Mouse (Mus musculus): ENCODE results near the gene Tmem273. TPM values are rescaled to one million over a fixed set of nuclear protein-coding genes. Genes with fewer than 3 reads are reported as not detected.

The Tmem273 gene
- polyA plus RNA-seq, 1 experiment from 2014 or later = 0.82 TPM

GRCm38 (mm10) chr14:32842052-32842451 lies 56.3 kb downstream of the Tmem273 start:
- Histone ChIP-seq H3K4me3 (ENCODE audit: low read length) (no peak overlapping the region), H3K4me2 (ENCODE audit: low read depth, low read length) (no peak overlapping the region), H3K27ac (ENCODE audit: low read length) (no peak overlapping the region), H3K36me3 (ENCODE audit: control insufficient read depth, insufficient read depth, low read length) (no peaks in the 10 kb centered on the region), H3K27me3 (ENCODE audit: control insufficient read depth, insufficient read depth, low read depth, low read length) (no peaks in the 10 kb centered on the region), H3K4me1 (replicated peaks; ENCODE audit: control insufficient read depth, insufficient read depth, low read length) (no peaks in the 10 kb centered on the region; the same call in 1 of the 2 replicates), H3K9me3 (ENCODE audit: control insufficient read depth, low read length) (no peaks in the 10 kb centered on the region), H3K9ac (ENCODE audit: low read length) (no peak overlapping the region)
- no peak for ATAC-seq (ENCODE audit: low read depth)

GRCm38 (mm10) chr14:32854059-32854458 lies 68.3 kb downstream of the Tmem273 start:
- 78% methylated on average over 4 of the region's 4 CpGs for WGBS
- peaks cover 2% of the 10 kb centered on the region; the same call in 1 of the 2 replicates for H3K27me3 ChIP-seq (ENCODE audit: control insufficient read depth, insufficient read depth, low read depth, low read length)
- no peak overlapping the region for H3K9ac ChIP-seq (ENCODE audit: low read length)
- H3K4me1 ChIP-seq (replicated peaks; ENCODE audit: control insufficient read depth, insufficient read depth, low read length) = peaks cover 3% of the 10 kb centered on the region; the same call in 1 of the 2 replicates
- no peak overlapping the region for H3K4me2 ChIP-seq (ENCODE audit: low read depth, low read length)
- ATAC-seq (ENCODE audit: low read depth) = no peak
- H3K36me3 ChIP-seq (ENCODE audit: control insufficient read depth, insufficient read depth, low read length) = no peaks in the 10 kb centered on the region
- H3K27ac ChIP-seq (ENCODE audit: low read length) = no peak overlapping the region
- no peak overlapping the region for H3K4me3 ChIP-seq (ENCODE audit: low read length)
- H3K9me3 ChIP-seq (ENCODE audit: control insufficient read depth, low read length) = no peaks in the 10 kb centered on the region

GRCm38 (mm10) chr14:32856246-32856645 lies 70.5 kb downstream of the Tmem273 start:
- peak overlapping the region; percentile 64 for H3K4me3 ChIP-seq (ENCODE audit: low read length)
- H3K27ac ChIP-seq (ENCODE audit: low read length) = peak overlapping the region; percentile 42
- peak overlapping the region; percentile 67 for H3K4me2 ChIP-seq (ENCODE audit: low read depth, low read length)
- no peak for ATAC-seq (ENCODE audit: low read depth)
- H3K4me1 ChIP-seq (replicated peaks; ENCODE audit: control insufficient read depth, insufficient read depth, low read length) = peaks cover 14% of the 10 kb centered on the region
- H3K9ac ChIP-seq (ENCODE audit: low read length) = peak overlapping the region; percentile 82; the same call in 1 of the 2 replicates
- no peaks in the 10 kb centered on the region for H3K9me3 ChIP-seq (ENCODE audit: control insufficient read depth, low read length)
- peaks cover 2% of the 10 kb centered on the region; the same call in 1 of the 2 replicates for H3K27me3 ChIP-seq (ENCODE audit: control insufficient read depth, insufficient read depth, low read depth, low read length)
- 28% methylated on average over 5 of the region's 5 CpGs for WGBS
- H3K36me3 ChIP-seq (ENCODE audit: control insufficient read depth, insufficient read depth, low read length) = no peaks in the 10 kb centered on the region

- WGBS = under 1% methylated on average over 58 of the region's 68 CpGs
- peak within 1 kb of the TSS; percentile 82 for H3K9ac ChIP-seq (ENCODE audit: low read length)
Observed at GRCm38 (mm10) chr14:32856681-32857328, 71.0 kb downstream of the Tmem273 start, which contains the start of gene Vstm4. Vstm4 (plus strand) TSS chr14:32856756.

GRCm38 (mm10) chr14:32858361-32858760 lies 72.6 kb downstream of the Tmem273 start:
- peak overlapping the region; percentile 13 for H3K27ac ChIP-seq (ENCODE audit: low read length)
- no peaks in the 10 kb centered on the region for H3K9me3 ChIP-seq (ENCODE audit: control insufficient read depth, low read length)
- WGBS = 89% methylated on average over 10 of the region's 10 CpGs
- peak overlapping the region; percentile 67 for H3K4me2 ChIP-seq (ENCODE audit: low read depth, low read length)
- no peaks in the 10 kb centered on the region for H3K36me3 ChIP-seq (ENCODE audit: control insufficient read depth, insufficient read depth, low read length)
- H3K9ac ChIP-seq (ENCODE audit: low read length) = no peak overlapping the region
- peak overlapping the region; percentile 64; the same call in 1 of the 2 replicates for H3K4me3 ChIP-seq (ENCODE audit: low read length)
- no peak for ATAC-seq (ENCODE audit: low read depth)
- H3K27me3 ChIP-seq (ENCODE audit: control insufficient read depth, insufficient read depth, low read depth, low read length) = peaks cover 2% of the 10 kb centered on the region; the same call in 1 of the 2 replicates
- peaks cover 24% of the 10 kb centered on the region for H3K4me1 ChIP-seq (replicated peaks; ENCODE audit: control insufficient read depth, insufficient read depth, low read length)

More at GRCm38 (mm10) chr14:32856681-32857328, 71.0 kb downstream of the Tmem273 start, which contains the start of gene Vstm4:
- no peaks in the 10 kb centered on the region for H3K36me3 ChIP-seq (ENCODE audit: control insufficient read depth, insufficient read depth, low read length)
- peak within 1 kb of the TSS; percentile 67 for H3K4me2 ChIP-seq (ENCODE audit: low read depth, low read length)
- peaks cover 2% of the 10 kb centered on the region; the same call in 1 of the 2 replicates for H3K27me3 ChIP-seq (ENCODE audit: control insufficient read depth, insufficient read depth, low read depth, low read length)
- ATAC-seq (ENCODE audit: low read depth) = peak; percentile 77
- peak within 1 kb of the TSS; percentile 82 for H3K27ac ChIP-seq (ENCODE audit: low read length)
- H3K4me3 ChIP-seq (ENCODE audit: low read length) = peak within 1 kb of the TSS; percentile 64
- H3K9me3 ChIP-seq (ENCODE audit: control insufficient read depth, low read length) = no peaks in the 10 kb centered on the region
- H3K4me1 ChIP-seq (replicated peaks; ENCODE audit: control insufficient read depth, insufficient read depth, low read length) = peaks cover 18% of the 10 kb centered on the region

GRCm38 (mm10) chr14:32858941-32859510 lies 73.3 kb downstream of the Tmem273 start:
- H3K9me3 ChIP-seq (ENCODE audit: control insufficient read depth, low read length) = no peaks in the 10 kb centered on the region
- H3K9ac ChIP-seq (ENCODE audit: low read length) = no peak overlapping the region
- no peak for ATAC-seq (ENCODE audit: low read depth)
- 56% methylated on average over 6 of the region's 6 CpGs for WGBS
- H3K4me2 ChIP-seq (ENCODE audit: low read depth, low read length) = 0 out of 2 replicates have a peak overlapping the region, but pooled peaks have one; percentile 1
- 0 out of 2 replicates have a peak overlapping the region, but pooled peaks have one; percentile 13 for H3K27ac ChIP-seq (ENCODE audit: low read length)
- H3K4me3 ChIP-seq (ENCODE audit: low read length) = no peak overlapping the region
- peaks cover 2% of the 10 kb centered on the region; the same call in 1 of the 2 replicates for H3K27me3 ChIP-seq (ENCODE audit: control insufficient read depth, insufficient read depth, low read depth, low read length)
- peaks cover 24% of the 10 kb centered on the region for H3K4me1 ChIP-seq (replicated peaks; ENCODE audit: control insufficient read depth, insufficient read depth, low read length)
- peaks cover 2% of the 10 kb centered on the region for H3K36me3 ChIP-seq (ENCODE audit: control insufficient read depth, insufficient read depth, low read length)

- 45% methylated on average over 11 of the region's 11 CpGs for WGBS
- Histone ChIP-seq H3K4me2 (ENCODE audit: low read depth, low read length) (no peak overlapping the region), H3K36me3 (ENCODE audit: control insufficient read depth, insufficient read depth, low read length) (peaks cover 2% of the 10 kb centered on the region), H3K9ac (ENCODE audit: low read length) (no peak overlapping the region), H3K4me1 (replicated peaks; ENCODE audit: control insufficient read depth, insufficient read depth, low read length) (peaks cover 33% of the 10 kb centered on the region), H3K27ac (ENCODE audit: low read length) (peak overlapping the region; percentile 63), H3K9me3 (ENCODE audit: control insufficient read depth, low read length) (no peaks in the 10 kb centered on the region), H3K27me3 (ENCODE audit: control insufficient read depth, insufficient read depth, low read depth, low read length) (peaks cover 2% of the 10 kb centered on the region; the same call in 1 of the 2 replicates), H3K4me3 (ENCODE audit: low read length) (no peak overlapping the region)
- ATAC-seq (ENCODE audit: low read depth) = no peak
Observed at GRCm38 (mm10) chr14:32859831-32860569, 74.2 kb downstream of the Tmem273 start.

GRCm38 (mm10) chr14:32861149-32861581 lies 75.4 kb downstream of the Tmem273 start:
- Histone ChIP-seq H3K36me3 (ENCODE audit: control insufficient read depth, insufficient read depth, low read length) (peaks cover 2% of the 10 kb centered on the region), H3K27me3 (ENCODE audit: control insufficient read depth, insufficient read depth, low read depth, low read length) (peaks cover 2% of the 10 kb centered on the region; the same call in 1 of the 2 replicates), H3K9ac (ENCODE audit: low read length) (0 out of 2 replicates have a peak overlapping the region, but pooled peaks have one; percentile 11), H3K4me3 (ENCODE audit: low read length) (no peak overlapping the region), H3K9me3 (ENCODE audit: control insufficient read depth, low read length) (no peaks in the 10 kb centered on the region), H3K4me1 (replicated peaks; ENCODE audit: control insufficient read depth, insufficient read depth, low read length) (peaks cover 33% of the 10 kb centered on the region), H3K27ac (ENCODE audit: low read length) (peak overlapping the region; percentile 90), H3K4me2 (ENCODE audit: low read depth, low read length) (no peak overlapping the region)
- ATAC-seq (ENCODE audit: low read depth) = peak; percentile 89
- WGBS = 18% methylated on average over 6 of the region's 6 CpGs

Measured in lung, embryonic 16.5 days (tissue).